Mouse (Mus musculus): ENCODE measurements around the gene Prkn. TPM values are rescaled to one million over a fixed set of nuclear protein-coding genes. Genes with fewer than 3 reads are reported as not detected.

Gene Prkn
- polyA plus RNA-seq (2015; fragmentation: Nextera tagmentation; extraction: Ambion mirVana), result 3.4 and 3.9 TPM in 2 replicates

GRCm38 (mm10) chr17:10840148-10840707 lies at the start of gene Prkn, which contains the start of gene Pacrg:
Gene Prkn (plus strand): TSS chr17:10840384.
Gene Pacrg (minus strand): TSS chr17:10840311.
- H3K9ac ChIP-seq (replicated peaks; ENCODE audit: low read depth, low read length), result peak within 1 kb of the TSS; percentile 88
- peak within 1 kb of the TSS; percentile 86 for H3K4me3 ChIP-seq (replicated peaks; ENCODE audit: low read length)
- H3K9me3 ChIP-seq (ENCODE audit: control insufficient read depth, low read length), result no peaks in the 10 kb centered on the region
- ATAC-seq, result peak; percentile 98
- H3K36me3 ChIP-seq (ENCODE audit: control insufficient read depth, insufficient read depth), result no peaks in the 10 kb centered on the region
- peaks cover 9% of the 10 kb centered on the region for H3K4me1 ChIP-seq (replicated peaks; ENCODE audit: control insufficient read depth, insufficient read depth, low read length)
- H3K4me2 ChIP-seq (ENCODE audit: low read length), result peak within 1 kb of the TSS; percentile 87
- H3K27ac ChIP-seq (ENCODE audit: low read length), result peak within 1 kb of the TSS; percentile 61
- under 1% methylated on average over 51 of the region's 58 CpGs for WGBS
- no peaks in the 10 kb centered on the region for H3K27me3 ChIP-seq (replicated peaks; ENCODE audit: control insufficient read depth, insufficient read depth, low read length)

- Histone ChIP-seq H3K4me3 (replicated peaks; ENCODE audit: low read length) (no peak overlapping the region), H3K27me3 (replicated peaks; ENCODE audit: control insufficient read depth, insufficient read depth, low read length) (no peaks in the 10 kb centered on the region), H3K36me3 (ENCODE audit: control insufficient read depth, insufficient read depth) (no peaks in the 10 kb centered on the region), H3K9me3 (ENCODE audit: control insufficient read depth, low read length) (no peaks in the 10 kb centered on the region), H3K9ac (replicated peaks; ENCODE audit: low read depth, low read length) (no peak overlapping the region), H3K27ac (ENCODE audit: low read length) (no peak overlapping the region), H3K4me1 (replicated peaks; ENCODE audit: control insufficient read depth, insufficient read depth, low read length) (peaks cover 3% of the 10 kb centered on the region; the same call in 1 of the 2 replicates), H3K4me2 (ENCODE audit: low read length) (no peak overlapping the region)
- WGBS, result 27% methylated on average over 3 of the region's 3 CpGs
- no peak for ATAC-seq
Observed at GRCm38 (mm10) chr17:10791661-10792060, 48.5 kb upstream of the Prkn start.

- no peaks in the 10 kb centered on the region for H3K9me3 ChIP-seq (ENCODE audit: control insufficient read depth, low read length)
- no peak overlapping the region for H3K27ac ChIP-seq (ENCODE audit: low read length)
- ATAC-seq, result no peak
- H3K4me3 ChIP-seq (replicated peaks; ENCODE audit: low read length), result no peak overlapping the region
- peaks cover 9% of the 10 kb centered on the region for H3K4me1 ChIP-seq (replicated peaks; ENCODE audit: control insufficient read depth, insufficient read depth, low read length)
- H3K36me3 ChIP-seq (ENCODE audit: control insufficient read depth, insufficient read depth), result no peaks in the 10 kb centered on the region
- no peak overlapping the region for H3K9ac ChIP-seq (replicated peaks; ENCODE audit: low read depth, low read length)
- no peaks in the 10 kb centered on the region for H3K27me3 ChIP-seq (replicated peaks; ENCODE audit: control insufficient read depth, insufficient read depth, low read length)
- 78% methylated on average over 4 of the region's 4 CpGs for WGBS
- no peak overlapping the region for H3K4me2 ChIP-seq (ENCODE audit: low read length)
Observed at GRCm38 (mm10) chr17:10806692-10807091, 33.5 kb upstream of the Prkn start.

- H3K9ac ChIP-seq (replicated peaks; ENCODE audit: low read depth, low read length), result no peak overlapping the region
- H3K9me3 ChIP-seq (ENCODE audit: control insufficient read depth, low read length), result no peaks in the 10 kb centered on the region
- 46% methylated on average over 13 of the region's 13 CpGs for WGBS
- peaks cover 9% of the 10 kb centered on the region for H3K4me1 ChIP-seq (replicated peaks; ENCODE audit: control insufficient read depth, insufficient read depth, low read length)
- no peak overlapping the region for H3K4me3 ChIP-seq (replicated peaks; ENCODE audit: low read length)
- H3K4me2 ChIP-seq (ENCODE audit: low read length), result peak overlapping the region; percentile 13; the same call in 1 of the 2 replicates
- no peaks in the 10 kb centered on the region for H3K36me3 ChIP-seq (ENCODE audit: control insufficient read depth, insufficient read depth)
- H3K27me3 ChIP-seq (replicated peaks; ENCODE audit: control insufficient read depth, insufficient read depth, low read length), result no peaks in the 10 kb centered on the region
- ATAC-seq, result 0 out of 2 replicates have a peak, but pooled peaks have one; percentile 43
- H3K27ac ChIP-seq (ENCODE audit: low read length), result no peak overlapping the region
Observed at GRCm38 (mm10) chr17:10807261-10807998, 32.8 kb upstream of the Prkn start.

- no peak for ATAC-seq
- H3K4me3 ChIP-seq (replicated peaks; ENCODE audit: low read length), result no peak overlapping the region
- no peaks in the 10 kb centered on the region for H3K9me3 ChIP-seq (ENCODE audit: control insufficient read depth, low read length)
- H3K4me2 ChIP-seq (ENCODE audit: low read length), result no peak overlapping the region
- no peaks in the 10 kb centered on the region for H3K36me3 ChIP-seq (ENCODE audit: control insufficient read depth, insufficient read depth)
- no peak overlapping the region for H3K27ac ChIP-seq (ENCODE audit: low read length)
- peaks cover 9% of the 10 kb centered on the region for H3K4me1 ChIP-seq (replicated peaks; ENCODE audit: control insufficient read depth, insufficient read depth, low read length)
- 59% methylated on average over 2 of the region's 2 CpGs for WGBS
- H3K9ac ChIP-seq (replicated peaks; ENCODE audit: low read depth, low read length), result no peak overlapping the region
- no peaks in the 10 kb centered on the region for H3K27me3 ChIP-seq (replicated peaks; ENCODE audit: control insufficient read depth, insufficient read depth, low read length)
Observed at GRCm38 (mm10) chr17:10808571-10808970, 31.6 kb upstream of the Prkn start.

GRCm38 (mm10) chr17:10818971-10819370 lies 21.2 kb upstream of the Prkn start:
- Histone ChIP-seq H3K4me1 (replicated peaks; ENCODE audit: control insufficient read depth, insufficient read depth, low read length) (no peaks in the 10 kb centered on the region), H3K36me3 (ENCODE audit: control insufficient read depth, insufficient read depth) (no peaks in the 10 kb centered on the region), H3K9ac (replicated peaks; ENCODE audit: low read depth, low read length) (no peak overlapping the region), H3K4me3 (replicated peaks; ENCODE audit: low read length) (no peak overlapping the region), H3K27ac (ENCODE audit: low read length) (no peak overlapping the region), H3K9me3 (ENCODE audit: control insufficient read depth, low read length) (no peaks in the 10 kb centered on the region), H3K4me2 (ENCODE audit: low read length) (no peak overlapping the region), H3K27me3 (replicated peaks; ENCODE audit: control insufficient read depth, insufficient read depth, low read length) (no peaks in the 10 kb centered on the region)
- no peak for ATAC-seq
- 68% methylated on average over 4 of the region's 4 CpGs for WGBS

- peaks cover 9% of the 10 kb centered on the region for H3K4me1 ChIP-seq (replicated peaks; ENCODE audit: control insufficient read depth, insufficient read depth, low read length)
- no peaks in the 10 kb centered on the region for H3K36me3 ChIP-seq (ENCODE audit: control insufficient read depth, insufficient read depth)
- H3K4me3 ChIP-seq (replicated peaks; ENCODE audit: low read length), result peak overlapping the region; percentile 86
- no peak overlapping the region for H3K27ac ChIP-seq (ENCODE audit: low read length)
- H3K9me3 ChIP-seq (ENCODE audit: control insufficient read depth, low read length), result no peaks in the 10 kb centered on the region
- ATAC-seq, result peak; percentile 41
- WGBS, result 2% methylated on average over 20 of the region's 20 CpGs
- no peaks in the 10 kb centered on the region for H3K27me3 ChIP-seq (replicated peaks; ENCODE audit: control insufficient read depth, insufficient read depth, low read length)
- H3K4me2 ChIP-seq (ENCODE audit: low read length), result peak overlapping the region; percentile 87
- peak overlapping the region; percentile 88 for H3K9ac ChIP-seq (replicated peaks; ENCODE audit: low read depth, low read length)
Observed at GRCm38 (mm10) chr17:10840731-10841201, 582 bp downstream of the Prkn start.

GRCm38 (mm10) chr17:10854207-10854606 lies 14.0 kb downstream of the Prkn start:
- Histone ChIP-seq H3K4me2 (ENCODE audit: low read length) (no peak overlapping the region), H3K27ac (ENCODE audit: low read length) (no peak overlapping the region), H3K9ac (replicated peaks; ENCODE audit: low read depth, low read length) (no peak overlapping the region), H3K27me3 (replicated peaks; ENCODE audit: control insufficient read depth, insufficient read depth, low read length) (no peaks in the 10 kb centered on the region), H3K36me3 (ENCODE audit: control insufficient read depth, insufficient read depth) (no peaks in the 10 kb centered on the region), H3K4me3 (replicated peaks; ENCODE audit: low read length) (no peak overlapping the region), H3K9me3 (ENCODE audit: control insufficient read depth, low read length) (no peaks in the 10 kb centered on the region), H3K4me1 (replicated peaks; ENCODE audit: control insufficient read depth, insufficient read depth, low read length) (0 out of 2 replicates have a peak, but pooled peaks cover 2% of the 10 kb centered on the region)
- no peak for ATAC-seq
- 53% methylated on average over 3 of the region's 3 CpGs for WGBS

Data from forebrain, embryonic 16.5 days (tissue).